Mouse (Mus musculus): ENCODE results near the gene Prmt1. TPM values are rescaled to one million over a fixed set of nuclear protein-coding genes. Genes with fewer than 3 reads are reported as not detected.

Prmt1 gene
- polyA plus RNA-seq, 1 experiment = 978 TPM

DNA sequence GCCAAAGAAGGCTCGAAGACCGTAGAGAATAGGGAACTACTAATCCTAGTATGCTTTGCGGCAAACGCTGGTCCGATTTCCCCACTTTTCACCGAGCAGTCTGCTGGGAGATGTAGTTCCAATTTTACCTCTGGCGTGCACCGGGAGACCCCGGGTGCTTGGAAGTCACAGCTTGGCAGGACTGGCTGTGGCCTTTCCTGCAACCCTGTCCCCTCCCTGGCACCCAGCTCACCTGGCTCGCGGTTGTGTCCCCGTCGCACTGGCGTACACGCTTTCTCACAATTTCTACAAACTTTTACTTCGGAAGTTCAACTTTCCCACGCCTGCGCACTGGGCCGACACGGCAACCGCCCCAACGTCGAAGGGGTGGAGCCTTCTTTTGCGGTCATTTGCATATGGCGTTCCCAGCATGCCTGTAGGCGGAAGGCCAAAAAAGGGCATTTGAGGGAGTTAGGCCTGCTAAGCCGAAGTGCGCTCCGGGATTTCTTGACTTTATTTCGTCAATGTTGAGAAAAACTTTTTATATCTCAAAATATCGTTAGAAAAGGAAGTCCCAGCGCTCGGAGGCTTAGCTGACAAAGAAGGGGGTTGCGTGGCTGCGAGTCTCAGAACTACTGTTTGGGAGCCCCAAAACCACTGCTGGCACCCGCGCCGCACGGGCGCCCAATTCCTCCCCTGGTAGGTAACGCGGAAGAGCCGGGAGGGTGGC, 11.0 kb upstream of the Prmt1 start, which contains the start of gene Irf3:
TSS of gene Irf3 (plus strand) at position 418 of the 709 bp plus-strand sequence.
- Histone ChIP-seq H3K4me3 (ENCODE audit: insufficient read depth, poor library complexity, severe bottlenecking) (peak within 1 kb of the TSS; percentile 79), H3K27me3 (ENCODE audit: control insufficient read depth, insufficient read depth, insufficient read length) (no peaks in the 10 kb centered on the region), H3K79me2 (ENCODE audit: control insufficient read depth, insufficient read depth) (peaks cover 46% of the 10 kb centered on the region), H3K36me3 (ENCODE audit: control insufficient read depth, insufficient read depth) (peaks cover 26% of the 10 kb centered on the region), H3K79me3 (ENCODE audit: low read depth) (peaks cover 18% of the 10 kb centered on the region), H3ac (ENCODE audit: control insufficient read depth, insufficient read length, low read depth) (peak within 1 kb of the TSS; percentile 94)
- TF ChIP-seq FOSL1 (IDR thresholded peaks at IDR 0.05; ENCODE audit: insufficient read depth, low read length, poor library complexity, severe bottlenecking) = no peak
- TF ChIP-seq MYOD1 (IDR thresholded peaks at IDR 0.05; ENCODE audit: control insufficient read depth, insufficient read length, low read depth) = no peak
- no peak for TF ChIP-seq MAX (IDR thresholded peaks at IDR 0.05)
- no peak for TF ChIP-seq MYOG (IDR thresholded peaks at IDR 0.05; ENCODE audit: control insufficient read depth, extremely low read depth, insufficient read length)
- no peak for TF ChIP-seq USF1 (IDR thresholded peaks at IDR 0.05; ENCODE audit: low read depth)
- no peak for TF ChIP-seq CEBPB (IDR thresholded peaks at IDR 0.05; ENCODE audit: low read depth)
- no peak for TF ChIP-seq CTCF (IDR thresholded peaks at IDR 0.05; ENCODE audit: control insufficient read depth, insufficient read depth, insufficient read length)

DNA sequence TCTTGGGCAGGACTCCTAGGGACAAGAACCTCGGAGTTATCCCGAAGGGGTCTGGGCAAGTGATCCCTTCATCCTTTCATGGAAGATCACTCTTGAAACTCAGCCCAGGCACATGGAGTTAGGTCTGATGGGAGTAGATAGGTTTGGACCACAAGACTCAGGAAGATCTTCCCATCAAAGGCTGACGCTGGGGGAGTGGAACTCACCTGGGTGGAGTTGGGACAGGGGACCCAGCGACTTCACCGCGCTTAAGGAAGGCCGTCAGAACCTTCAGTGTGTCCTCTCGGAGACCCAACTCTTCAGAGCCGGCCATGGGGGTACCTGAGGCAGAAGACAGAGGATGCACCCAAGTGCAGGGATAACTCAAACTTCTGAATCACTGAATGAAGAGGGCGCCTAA, 10.3 kb upstream of the Prmt1 start:
- H3K36me3 ChIP-seq (ENCODE audit: control insufficient read depth, insufficient read depth) = peaks cover 19% of the 10 kb centered on the region
- no peaks in the 10 kb centered on the region for H3K27me3 ChIP-seq (ENCODE audit: control insufficient read depth, insufficient read depth, insufficient read length)
- peak overlapping the region; percentile 79 for H3K4me3 ChIP-seq (ENCODE audit: insufficient read depth, poor library complexity, severe bottlenecking)
- no peak for TF ChIP-seq MYOG (IDR thresholded peaks at IDR 0.05; ENCODE audit: control insufficient read depth, extremely low read depth, insufficient read length)
- TF ChIP-seq MYOD1 (IDR thresholded peaks at IDR 0.05; ENCODE audit: control insufficient read depth, insufficient read length, low read depth) = no peak
- no peak for TF ChIP-seq CTCF (IDR thresholded peaks at IDR 0.05; ENCODE audit: control insufficient read depth, insufficient read depth, insufficient read length)
- no peak for TF ChIP-seq MAX (IDR thresholded peaks at IDR 0.05)
- no peak for TF ChIP-seq CEBPB (IDR thresholded peaks at IDR 0.05; ENCODE audit: low read depth)
- no peak for TF ChIP-seq FOSL1 (IDR thresholded peaks at IDR 0.05; ENCODE audit: insufficient read depth, low read length, poor library complexity, severe bottlenecking)
- TF ChIP-seq USF1 (IDR thresholded peaks at IDR 0.05; ENCODE audit: low read depth) = no peak
- H3K79me2 ChIP-seq (ENCODE audit: control insufficient read depth, insufficient read depth) = peaks cover 41% of the 10 kb centered on the region
- H3ac ChIP-seq (ENCODE audit: control insufficient read depth, insufficient read length, low read depth) = peak overlapping the region; percentile 94
- H3K79me3 ChIP-seq (ENCODE audit: low read depth) = peaks cover 18% of the 10 kb centered on the region

DNA sequence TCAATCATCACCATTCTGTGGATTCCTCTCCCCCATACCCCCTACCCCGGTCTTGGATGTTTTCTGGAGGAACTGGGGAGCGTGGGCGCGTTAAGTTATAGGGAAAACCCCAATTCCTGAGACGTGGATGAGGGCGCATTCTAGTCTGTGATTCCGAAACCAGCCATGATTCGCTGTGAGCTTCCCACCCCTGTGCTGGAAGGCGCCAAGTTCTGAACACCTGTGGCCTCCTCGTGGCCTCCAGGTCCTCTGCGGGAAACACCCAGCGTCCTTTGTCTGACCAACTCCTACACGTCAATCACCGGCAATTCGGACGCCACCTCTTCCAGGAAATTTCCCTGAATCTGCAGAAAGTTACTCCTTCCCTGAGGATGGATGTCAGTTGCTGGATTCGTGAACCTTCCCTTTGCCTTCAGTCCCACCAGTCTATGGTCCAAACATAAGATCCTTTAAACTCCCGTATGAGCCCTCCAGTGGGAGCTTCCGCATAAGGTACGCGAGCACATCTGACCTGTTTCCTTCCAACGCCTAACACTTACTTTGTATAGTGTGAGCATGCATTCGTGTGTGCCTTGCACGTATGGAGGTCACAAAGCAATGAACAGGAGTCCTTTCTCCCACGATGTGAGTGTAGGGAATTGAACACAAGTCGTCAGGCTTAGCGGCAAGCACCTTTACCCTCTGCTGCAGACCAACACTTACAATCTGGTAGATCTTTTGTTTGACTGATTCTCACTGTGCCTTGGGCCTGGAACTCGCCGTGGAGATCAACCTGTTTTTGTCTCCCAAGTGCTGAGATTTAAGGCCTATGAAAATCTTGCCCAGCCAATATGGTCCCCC, 731 bp upstream of the Prmt1 start:
- Histone ChIP-seq H3K79me3 (ENCODE audit: low read depth) (peaks cover 37% of the 10 kb centered on the region), H3K36me3 (ENCODE audit: control insufficient read depth, insufficient read depth) (peaks cover 21% of the 10 kb centered on the region), H3K79me2 (ENCODE audit: control insufficient read depth, insufficient read depth) (peaks cover 72% of the 10 kb centered on the region), H3K27me3 (ENCODE audit: control insufficient read depth, insufficient read depth, insufficient read length) (no peaks in the 10 kb centered on the region), H3ac (ENCODE audit: control insufficient read depth, insufficient read length, low read depth) (peak overlapping the region; percentile 85), H3K4me3 (ENCODE audit: insufficient read depth, poor library complexity, severe bottlenecking) (peak overlapping the region; percentile 48)
- TF ChIP-seq FOSL1 (IDR thresholded peaks at IDR 0.05; ENCODE audit: insufficient read depth, low read length, poor library complexity, severe bottlenecking) = no peak
- TF ChIP-seq MYOD1 (IDR thresholded peaks at IDR 0.05; ENCODE audit: control insufficient read depth, insufficient read length, low read depth) = no peak
- no peak for TF ChIP-seq CTCF (IDR thresholded peaks at IDR 0.05; ENCODE audit: control insufficient read depth, insufficient read depth, insufficient read length)
- TF ChIP-seq MAX (IDR thresholded peaks at IDR 0.05) = peak; percentile 54
- no peak for TF ChIP-seq USF1 (IDR thresholded peaks at IDR 0.05; ENCODE audit: low read depth)

DNA sequence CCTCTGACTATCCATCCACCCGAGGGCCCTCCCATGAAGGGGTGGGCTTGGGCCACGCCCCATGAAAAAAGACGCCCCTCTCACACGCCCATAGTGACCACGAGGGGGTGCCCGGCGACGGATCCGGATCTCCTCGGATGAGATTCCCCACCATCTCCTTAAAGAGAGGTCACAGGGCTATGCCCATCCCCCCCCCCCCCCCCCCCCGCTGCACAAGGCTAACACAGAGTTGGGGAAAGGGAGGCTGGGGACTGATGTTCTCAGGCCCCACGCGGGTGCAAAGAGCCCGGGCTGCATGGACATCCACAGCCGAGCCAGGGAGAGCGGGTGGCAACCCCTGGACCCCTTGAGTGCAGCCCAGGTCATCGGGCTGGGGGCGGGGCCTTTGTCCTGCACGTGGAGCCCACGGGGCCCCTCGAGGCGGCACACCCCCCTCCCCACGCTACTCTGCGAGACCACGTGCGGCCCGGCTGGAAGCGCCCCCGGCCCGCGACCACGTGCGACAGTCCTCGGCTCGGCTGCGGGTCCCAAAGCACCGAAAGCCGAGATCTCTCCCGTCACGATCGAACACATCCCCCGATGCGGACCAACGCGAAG, 675 bp downstream of the Prmt1 start:
- H3K79me3 ChIP-seq (ENCODE audit: low read depth) = peaks cover 47% of the 10 kb centered on the region
- peak; percentile 38 for TF ChIP-seq CTCF (IDR thresholded peaks at IDR 0.05; ENCODE audit: control insufficient read depth, insufficient read depth, insufficient read length)
- TF ChIP-seq MYOD1 (IDR thresholded peaks at IDR 0.05; ENCODE audit: control insufficient read depth, insufficient read length, low read depth) = no peak
- no peak for TF ChIP-seq CEBPB (IDR thresholded peaks at IDR 0.05; ENCODE audit: low read depth)
- peak; percentile 40 for TF ChIP-seq MAX (IDR thresholded peaks at IDR 0.05)
- peak; percentile 0 for TF ChIP-seq USF1 (IDR thresholded peaks at IDR 0.05; ENCODE audit: low read depth)
- no peak for TF ChIP-seq MYOG (IDR thresholded peaks at IDR 0.05; ENCODE audit: control insufficient read depth, extremely low read depth, insufficient read length)
- no peak for TF ChIP-seq FOSL1 (IDR thresholded peaks at IDR 0.05; ENCODE audit: insufficient read depth, low read length, poor library complexity, severe bottlenecking)
- H3K79me2 ChIP-seq (ENCODE audit: control insufficient read depth, insufficient read depth) = peaks cover 86% of the 10 kb centered on the region
- H3K27me3 ChIP-seq (ENCODE audit: control insufficient read depth, insufficient read depth, insufficient read length) = no peaks in the 10 kb centered on the region
- peak overlapping the region; percentile 83 for H3ac ChIP-seq (ENCODE audit: control insufficient read depth, insufficient read length, low read depth)
- peak overlapping the region; percentile 97 for H3K4me3 ChIP-seq (ENCODE audit: insufficient read depth, poor library complexity, severe bottlenecking)
- H3K36me3 ChIP-seq (ENCODE audit: control insufficient read depth, insufficient read depth) = peaks cover 30% of the 10 kb centered on the region

DNA sequence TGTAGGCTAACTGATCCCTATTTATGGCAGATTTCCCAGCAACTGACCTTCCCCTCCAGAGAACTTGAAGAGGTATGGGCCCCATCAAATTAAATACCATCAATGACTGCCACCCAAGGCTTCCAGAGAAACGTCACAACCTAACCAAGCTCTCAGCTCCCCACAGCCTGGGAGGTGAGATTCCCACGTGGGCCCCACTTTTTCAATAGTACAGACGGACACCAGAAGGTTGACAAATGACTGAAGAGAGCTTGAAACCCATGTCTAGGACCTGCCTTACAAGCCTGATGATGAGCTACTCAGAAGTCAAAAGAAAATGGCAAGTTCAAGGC, 1.6 kb downstream of the Prmt1 start:
- Histone ChIP-seq H3K4me3 (ENCODE audit: insufficient read depth, poor library complexity, severe bottlenecking) (peak overlapping the region; percentile 97), H3K27me3 (ENCODE audit: control insufficient read depth, insufficient read depth, insufficient read length) (no peaks in the 10 kb centered on the region), H3K79me2 (ENCODE audit: control insufficient read depth, insufficient read depth) (peaks cover 92% of the 10 kb centered on the region), H3K36me3 (ENCODE audit: control insufficient read depth, insufficient read depth) (peaks cover 35% of the 10 kb centered on the region), H3ac (ENCODE audit: control insufficient read depth, insufficient read length, low read depth) (peak overlapping the region; percentile 24), H3K79me3 (ENCODE audit: low read depth) (peaks cover 47% of the 10 kb centered on the region)
- no peak for TF ChIP-seq MYOG (IDR thresholded peaks at IDR 0.05; ENCODE audit: control insufficient read depth, extremely low read depth, insufficient read length)
- TF ChIP-seq USF1 (IDR thresholded peaks at IDR 0.05; ENCODE audit: low read depth) = no peak
- no peak for TF ChIP-seq MYOD1 (IDR thresholded peaks at IDR 0.05; ENCODE audit: control insufficient read depth, insufficient read length, low read depth)
- TF ChIP-seq MAX (IDR thresholded peaks at IDR 0.05) = no peak
- no peak for TF ChIP-seq FOSL1 (IDR thresholded peaks at IDR 0.05; ENCODE audit: insufficient read depth, low read length, poor library complexity, severe bottlenecking)
- no peak for TF ChIP-seq CTCF (IDR thresholded peaks at IDR 0.05; ENCODE audit: control insufficient read depth, insufficient read depth, insufficient read length)
- no peak for TF ChIP-seq CEBPB (IDR thresholded peaks at IDR 0.05; ENCODE audit: low read depth)

Data from C2C12 (cell line).